Comparison of ENCODE assay signal across 32 mouse cellular contexts in genomic region chr8:15583782-15584181, GRCm38 (mm10).
DNase-seq lines count a peak whose midpoint lies in the region; ATAC-seq lines count a peak whose summit lies in the region.
"Had no signal": no experiment of that assay in that cellular context is flagged by ENCODE, and none has a peak within 500 bp of the region (broad histone marks: within the 10 kb centered on the region; RNA-seq: fewer than 3 reads in every experiment).

No protein-coding gene starts in this region.

- WGBS in hindbrain, embryonic 13.5 days, result 53% methylated on average over 5 of the region's 5 CpGs
- 50% methylated on average over 5 of the region's 5 CpGs for WGBS in hindbrain, embryonic 14.5 days
- 40% methylated on average over 5 of the region's 5 CpGs for WGBS in midbrain, embryonic 13.5 days
- 49% methylated on average over 5 of the region's 5 CpGs for WGBS in midbrain, embryonic 10.5 days
- WGBS in midbrain, embryonic 14.5 days, result 40% methylated on average over 5 of the region's 5 CpGs
- WGBS in neural tube, embryonic 14.5 days, result 62% methylated on average over 5 of the region's 5 CpGs

- ATAC-seq in hindbrain, embryonic 13.5 days (ENCODE audit: low FRiP score), result peak; percentile 77
- no peak for ATAC-seq in hindbrain, embryonic 14.5 days (ENCODE audit: low FRiP score)
- ATAC-seq in midbrain, embryonic 13.5 days, result peak; percentile 70
- ATAC-seq in midbrain, embryonic 14.5 days (ENCODE audit: low FRiP score, low TSS enrichment), result no peak; the same call in 1 of the 2 replicates
- peak; percentile 66; the same call in 1 of the 2 replicates for ATAC-seq in neural tube, embryonic 14.5 days (ENCODE audit: low read depth)
- ATAC-seq: intestine, embryonic 16.5 days; lung, postnatal 0 days had no signal

- H3K4me3 ChIP-seq in hindbrain, embryonic 13.5 days, result no peak overlapping the region
- H3K4me3 ChIP-seq in hindbrain, embryonic 14.5 days (replicated peaks; ENCODE audit: low read length), result no peak overlapping the region
- no peak overlapping the region for H3K4me3 ChIP-seq in midbrain, embryonic 13.5 days (replicated peaks)
- no peak overlapping the region for H3K4me3 ChIP-seq in midbrain, embryonic 10.5 days
- no peak overlapping the region for H3K4me3 ChIP-seq in midbrain, embryonic 14.5 days (replicated peaks; ENCODE audit: low read depth, low read length)
- H3K4me3 ChIP-seq in neural tube, embryonic 14.5 days (ENCODE audit: low read depth, low read length), result no peak overlapping the region
- H3K4me3 ChIP-seq: embryonic facial prominence, embryonic 12.5 days; heart, adult 2 months; heart, embryonic 13.5 days; limb, embryonic 10.5 days; limb, embryonic 15.5 days; liver, embryonic 13.5 days; neural tube, embryonic 12.5 days; stomach, embryonic 15.5 days had no signal

- H3K4me1 ChIP-seq in hindbrain, embryonic 13.5 days (replicated peaks), result no peaks in the 10 kb centered on the region
- H3K4me1 ChIP-seq in hindbrain, embryonic 14.5 days (replicated peaks; ENCODE audit: control insufficient read depth, insufficient read depth, low read length), result no peaks in the 10 kb centered on the region
- peaks cover 5% of the 10 kb centered on the region for H3K4me1 ChIP-seq in midbrain, embryonic 13.5 days (replicated peaks)
- H3K4me1 ChIP-seq in midbrain, embryonic 10.5 days, result no peaks in the 10 kb centered on the region
- no peaks in the 10 kb centered on the region for H3K4me1 ChIP-seq in midbrain, embryonic 14.5 days (ENCODE audit: control insufficient read depth, insufficient read depth, low read length)
- no peaks in the 10 kb centered on the region for H3K4me1 ChIP-seq in neural tube, embryonic 14.5 days (ENCODE audit: control insufficient read depth, insufficient read depth, low read length)
- H3K4me1 ChIP-seq: embryonic facial prominence, embryonic 12.5 days; heart, embryonic 13.5 days; limb, embryonic 10.5 days; limb, embryonic 15.5 days; liver, embryonic 13.5 days; neural tube, embryonic 12.5 days; stomach, embryonic 15.5 days had no signal

- DNase-seq in hindbrain, embryonic 14.5 days (ENCODE audit: low spot score), result no peak
- no peak for DNase-seq in midbrain, embryonic 10.5 days (ENCODE audit: low spot score)
- DNase-seq in midbrain, embryonic 14.5 days, result peak; percentile 64
- no peak for DNase-seq in cerebellum, postnatal 4 days (ENCODE audit: low spot score in 2 of 2)
- no peak for DNase-seq in left cerebral cortex, adult 18-20 months (ENCODE audit: low spot score in 2 of 2)
- DNase-seq: adrenal gland, adult 2 months; adrenal gland, postnatal 36 days; B cell, adult 2 months; cerebellum, adult 9-10 months; cerebellum, postnatal 36 days; embryo, embryonic 11 days; heart, adult 2 months; heart, postnatal 10 days; kidney, adult 8-10 months; layer of hippocampus, postnatal 36 days; liver, embryonic 13.5 days; lung, adult 18-20 months; retina, postnatal 1 day; right cerebral cortex, postnatal 25 days had no signal

- no peaks in the 10 kb centered on the region for H3K27me3 ChIP-seq in hindbrain, embryonic 13.5 days
- H3K27me3 ChIP-seq in hindbrain, embryonic 14.5 days (ENCODE audit: control insufficient read depth, insufficient read depth, low read length), result no peaks in the 10 kb centered on the region
- H3K27me3 ChIP-seq in midbrain, embryonic 13.5 days, result no peaks in the 10 kb centered on the region
- no peaks in the 10 kb centered on the region for H3K27me3 ChIP-seq in midbrain, embryonic 10.5 days (ENCODE audit: low read depth, poor library complexity, severe bottlenecking)
- H3K27me3 ChIP-seq in midbrain, embryonic 14.5 days (ENCODE audit: control insufficient read depth, insufficient read depth, low read length), result no peaks in the 10 kb centered on the region
- no peaks in the 10 kb centered on the region for H3K27me3 ChIP-seq in neural tube, embryonic 14.5 days (ENCODE audit: control insufficient read depth, insufficient read depth, low read length)
- H3K27me3 ChIP-seq: embryonic facial prominence, embryonic 12.5 days; heart, embryonic 13.5 days; limb, embryonic 15.5 days; liver, embryonic 13.5 days; neural tube, embryonic 12.5 days; stomach, embryonic 15.5 days had no signal

- no peak overlapping the region for H3K27ac ChIP-seq in hindbrain, embryonic 13.5 days
- H3K27ac ChIP-seq in hindbrain, embryonic 14.5 days, result no peak overlapping the region
- no peak overlapping the region for H3K27ac ChIP-seq in midbrain, embryonic 13.5 days
- no peak overlapping the region for H3K27ac ChIP-seq in midbrain, embryonic 10.5 days (replicated peaks)
- no peak overlapping the region for H3K27ac ChIP-seq in midbrain, embryonic 14.5 days (replicated peaks; ENCODE audit: low read depth, low read length)
- no peak overlapping the region for H3K27ac ChIP-seq in neural tube, embryonic 14.5 days (ENCODE audit: low read depth, low read length)
- H3K27ac ChIP-seq: embryonic facial prominence, embryonic 12.5 days; heart, adult 2 months; heart, embryonic 13.5 days; kidney, postnatal 0 days; limb, embryonic 10.5 days; limb, embryonic 15.5 days; liver, embryonic 13.5 days; macrophage; neural tube, embryonic 12.5 days; stomach, embryonic 15.5 days had no signal

- no peaks in the 10 kb centered on the region for H3K9me3 ChIP-seq in hindbrain, embryonic 13.5 days
- no peaks in the 10 kb centered on the region for H3K9me3 ChIP-seq in hindbrain, embryonic 14.5 days (ENCODE audit: control insufficient read depth, low read length)
- H3K9me3 ChIP-seq in midbrain, embryonic 13.5 days, result no peaks in the 10 kb centered on the region; the same call in 1 of the 2 replicates
- no peaks in the 10 kb centered on the region for H3K9me3 ChIP-seq in midbrain, embryonic 10.5 days (replicated peaks)
- no peaks in the 10 kb centered on the region for H3K9me3 ChIP-seq in midbrain, embryonic 14.5 days (ENCODE audit: control insufficient read depth, low read length)
- H3K9me3 ChIP-seq in neural tube, embryonic 14.5 days (ENCODE audit: control insufficient read depth, low read length), result no peaks in the 10 kb centered on the region
- H3K9me3 ChIP-seq: embryonic facial prominence, embryonic 12.5 days; heart, embryonic 13.5 days; limb, embryonic 10.5 days; limb, embryonic 15.5 days; liver, embryonic 13.5 days; neural tube, embryonic 12.5 days; stomach, embryonic 15.5 days had no signal

- H3K36me3 ChIP-seq in hindbrain, embryonic 13.5 days, result no peaks in the 10 kb centered on the region
- no peaks in the 10 kb centered on the region for H3K36me3 ChIP-seq in hindbrain, embryonic 14.5 days (replicated peaks; ENCODE audit: control insufficient read depth, insufficient read depth)
- no peaks in the 10 kb centered on the region for H3K36me3 ChIP-seq in midbrain, embryonic 13.5 days
- H3K36me3 ChIP-seq in midbrain, embryonic 10.5 days, result no peaks in the 10 kb centered on the region
- no peaks in the 10 kb centered on the region for H3K36me3 ChIP-seq in midbrain, embryonic 14.5 days (ENCODE audit: control insufficient read depth, insufficient read depth, low read length)
- H3K36me3 ChIP-seq in neural tube, embryonic 14.5 days (ENCODE audit: control insufficient read depth, insufficient read depth, low read length), result no peaks in the 10 kb centered on the region
- H3K36me3 ChIP-seq: embryonic facial prominence, embryonic 12.5 days; heart, embryonic 13.5 days; limb, embryonic 10.5 days; limb, embryonic 15.5 days; liver, embryonic 13.5 days; neural tube, embryonic 12.5 days; stomach, embryonic 15.5 days had no signal

- no peak overlapping the region for H3K4me2 ChIP-seq in hindbrain, embryonic 13.5 days
- H3K4me2 ChIP-seq in hindbrain, embryonic 14.5 days (replicated peaks), result no peak overlapping the region
- H3K4me2 ChIP-seq in midbrain, embryonic 13.5 days (replicated peaks), result no peak overlapping the region
- no peak overlapping the region for H3K4me2 ChIP-seq in midbrain, embryonic 14.5 days (ENCODE audit: low read length)
- no peak overlapping the region for H3K4me2 ChIP-seq in neural tube, embryonic 14.5 days (ENCODE audit: low read depth, low read length)
- H3K4me2 ChIP-seq: embryonic facial prominence, embryonic 12.5 days; heart, embryonic 13.5 days; limb, embryonic 15.5 days; liver, embryonic 13.5 days; neural tube, embryonic 12.5 days; stomach, embryonic 15.5 days had no signal

- H3K9ac ChIP-seq in hindbrain, embryonic 13.5 days, result no peak overlapping the region
- no peak overlapping the region for H3K9ac ChIP-seq in hindbrain, embryonic 14.5 days
- H3K9ac ChIP-seq in midbrain, embryonic 13.5 days (replicated peaks), result no peak overlapping the region
- no peak overlapping the region for H3K9ac ChIP-seq in midbrain, embryonic 14.5 days (replicated peaks; ENCODE audit: low read length)
- no peak overlapping the region for H3K9ac ChIP-seq in neural tube, embryonic 14.5 days (replicated peaks; ENCODE audit: low read depth, low read length)
- H3K9ac ChIP-seq: embryonic facial prominence, embryonic 12.5 days; heart, embryonic 13.5 days; limb, embryonic 15.5 days; liver, embryonic 13.5 days; neural tube, embryonic 12.5 days; stomach, embryonic 15.5 days had no signal

Comparison
In these comparisons a context has a peak if more than half of its experiments do, and no peak if none do; other contexts are left out.
1. ATAC-seq: peak in hindbrain, embryonic 13.5 days (single experiment), midbrain, embryonic 13.5 days (single experiment) and neural tube, embryonic 14.5 days (single experiment); none in hindbrain, embryonic 14.5 days (single experiment) and midbrain, embryonic 14.5 days (single experiment).